Mouse (Mus musculus) heart, embryonic 16.5 days (tissue): Measurements from ENCODE around the gene Irak3. TPM values are rescaled to one million over a fixed set of nuclear protein-coding genes. Genes with fewer than 3 reads are reported as not detected.
A peak's percentile ranks its signal among the peaks of the same experiment; 100 is the strongest.

ENCODE experiments used
- ATAC-seq: fragments of 200-750 bp; cut with Nextera tagmentation; replicated peaks from 2 replicates; pipeline ENCODE4 v1.8.0; 2017; ENCODE audit warnings: moderate number of reproducible peaks; ENCODE audit not compliant: insufficient read depth, low FRiP score; ENCODE audit errors: extremely low read depth
- H3K27ac ChIP-seq: fragments of 300-500 bp; sonication (generic); 2 replicates; pipeline ENCODE4 v1.5.1; 2014; ENCODE audit warnings: mild to moderate bottlenecking, low read length, control low read depth, moderate library complexity
- H3K27me3 ChIP-seq: fragments of 300-500 bp; sonication (generic); 2 replicates; pipeline ENCODE4 v1.6.1; 2014; ENCODE audit warnings: low read length, mixed read lengths; ENCODE audit not compliant: control insufficient read depth, insufficient read depth
- H3K36me3 ChIP-seq: fragments of 300-500 bp; sonication (generic); 2 replicates; pipeline ENCODE4 v1.6.1; 2014; ENCODE audit not compliant: control insufficient read depth, insufficient read depth
- H3K4me1 ChIP-seq: fragments of 300-500 bp; sonication (generic); 2 replicates; pipeline ENCODE4 v1.6.1; 2014; ENCODE audit warnings: low read length, mixed read lengths; ENCODE audit not compliant: control insufficient read depth, insufficient read depth
- H3K4me2 ChIP-seq: fragments of 300-500 bp; sonication (generic); 2 replicates; pipeline ENCODE4 v1.6.1; 2014; ENCODE audit warnings: low read depth, mild to moderate bottlenecking, control low read depth, low read length
- H3K4me3 ChIP-seq: fragments of 300-500 bp; sonication (generic); 2 replicates; pipeline ENCODE4 v1.5.1; 2014; ENCODE audit warnings: mild to moderate bottlenecking, control low read depth, low read length
- H3K9ac ChIP-seq: fragments of 300-500 bp; sonication (generic); 2 replicates; pipeline ENCODE4 v1.6.1; 2014; ENCODE audit warnings: low read length, control low read depth
- H3K9me3 ChIP-seq: fragments of 300-500 bp; sonication (generic); replicated peaks from 2 replicates; pipeline ENCODE4 v1.6.1; 2016; ENCODE audit warnings: low read length; ENCODE audit not compliant: control insufficient read depth
- WGBS: fragments of 180-500 bp; shearing (Covaris S2); extraction: QIAGEN DNeasy Blood & Tissue Kit; methylation state at CpG from one replicate; pipeline ENCODE4 v1.1.7; 2014; 5-methylcytosine and 5-hydroxymethylcytosine counted together
- polyA plus RNA-seq: library from polyadenylated mRNA; unstranded; fragments of >200 nt; fragmentation: Nextera tagmentation; extraction: Ambion mirVana; gene quantifications from 2 replicates; pipeline ENCODE4 v1.2.1, GENCODE M21; 2015

The Irak3 gene
- polyA plus RNA-seq, 1 experiment from 2014 or later: 0.91 TPM

DNA sequence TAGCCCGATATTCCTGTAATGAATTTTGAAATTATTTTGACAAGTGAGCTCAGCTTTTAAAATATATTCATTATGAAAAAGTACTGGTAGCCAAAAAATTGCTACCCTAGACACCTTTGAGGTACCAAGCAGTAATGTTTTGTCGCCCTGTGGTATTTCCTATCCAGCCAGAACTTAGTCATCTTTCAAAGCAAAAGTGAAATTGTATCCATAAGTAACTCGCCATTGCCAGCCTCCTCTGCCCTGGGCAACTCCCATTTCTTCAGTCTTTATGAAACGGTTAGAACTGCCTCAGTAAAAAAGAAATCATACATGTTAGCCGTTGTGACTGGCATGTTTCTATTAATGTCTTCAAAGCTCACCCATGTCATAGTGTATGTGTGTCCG lies 7.6 kb upstream of the Irak3 start:
- WGBS: 64% methylated on average over 6 of the region's 6 CpGs
- Histone ChIP-seq H3K27me3 (no peaks in the 10 kb centered on the region), H3K9ac (no peak overlapping the region; the same call in 1 of the 2 replicates), H3K4me1 (peaks cover 9% of the 10 kb centered on the region; the same call in 1 of the 2 replicates), H3K9me3 (peaks cover 10% of the 10 kb centered on the region), H3K36me3 (peaks cover 7% of the 10 kb centered on the region), H3K27ac (no peak overlapping the region), H3K4me3 (peak overlapping the region; percentile 99), H3K4me2 (peak overlapping the region; percentile 86)
- no peak for ATAC-seq

DNA sequence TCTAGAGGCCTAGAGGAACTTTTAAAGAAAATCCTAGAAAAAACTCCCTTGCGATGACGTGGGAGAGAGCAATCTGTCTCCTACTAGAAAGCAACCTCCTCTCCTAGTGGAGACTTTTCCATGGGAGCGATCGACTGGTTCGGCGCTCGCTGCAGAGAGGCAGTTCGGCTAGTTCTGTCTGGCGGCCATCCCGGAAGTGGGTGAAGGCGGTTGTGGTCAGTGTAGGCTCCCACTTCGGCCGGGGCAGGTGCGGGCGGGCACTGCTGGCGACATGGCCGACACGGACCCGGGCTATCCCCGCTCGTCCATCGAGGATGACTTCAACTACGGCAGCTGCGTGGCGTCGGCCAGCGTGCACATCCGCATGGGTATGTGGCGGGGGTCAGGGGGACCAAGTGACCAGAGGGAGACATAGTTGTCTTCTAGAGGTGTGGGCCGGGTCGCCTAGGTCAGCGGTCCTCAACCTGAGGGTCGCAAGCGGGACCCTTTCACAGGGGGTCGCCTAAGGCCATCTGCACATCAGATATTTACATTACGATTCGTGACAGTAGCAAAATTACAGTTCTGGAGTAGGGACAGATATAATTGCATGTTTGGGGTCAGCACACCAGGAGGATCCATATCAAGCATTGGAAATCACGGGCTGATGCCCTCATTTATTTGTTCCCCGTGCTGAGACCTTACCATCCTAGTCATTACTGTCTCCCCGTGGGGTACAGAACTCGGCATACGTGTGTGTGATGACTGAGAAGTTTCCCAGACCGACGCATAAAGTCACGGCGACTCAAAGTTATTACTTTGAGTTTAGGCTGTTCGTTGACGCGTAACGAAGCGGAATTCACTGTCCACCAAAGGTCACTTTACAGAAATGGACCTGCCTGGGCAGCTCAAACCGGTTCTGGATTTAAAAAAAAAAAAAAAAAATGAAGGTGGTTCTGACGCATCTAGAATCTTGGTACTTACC lies 6.9 kb upstream of the Irak3 start:
- WGBS: 3% methylated on average over 53 of the region's 53 CpGs
- peak overlapping the region; percentile 27; the same call in 1 of the 2 replicates for H3K27ac ChIP-seq
- H3K9me3 ChIP-seq: peaks cover 10% of the 10 kb centered on the region
- H3K4me1 ChIP-seq: peaks cover 9% of the 10 kb centered on the region; the same call in 1 of the 2 replicates
- peak overlapping the region; percentile 86 for H3K4me2 ChIP-seq
- H3K36me3 ChIP-seq: peaks cover 7% of the 10 kb centered on the region
- peak overlapping the region; percentile 99 for H3K4me3 ChIP-seq
- H3K27me3 ChIP-seq: no peaks in the 10 kb centered on the region
- ATAC-seq: peak; percentile 85
- peak overlapping the region; percentile 94 for H3K9ac ChIP-seq

DNA sequence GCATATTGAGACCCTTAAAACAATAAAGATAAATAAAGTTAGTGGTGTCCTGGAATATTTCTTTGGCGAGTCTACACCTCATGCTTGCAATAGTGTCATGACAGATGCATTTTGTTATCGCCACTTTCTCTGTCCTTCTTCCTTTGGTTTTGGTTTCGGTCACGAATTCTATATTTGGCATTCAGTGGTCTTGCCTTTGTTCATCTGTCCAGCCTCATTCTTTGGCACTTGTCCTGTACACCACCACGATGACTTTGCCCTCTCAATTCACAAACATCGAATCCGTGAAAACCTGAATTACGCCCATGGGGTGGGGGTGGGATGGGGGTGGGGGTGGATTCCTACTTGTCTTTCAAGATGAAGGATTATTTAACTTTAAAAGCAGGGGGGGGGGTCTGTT lies 6.1 kb upstream of the Irak3 start:
- Histone ChIP-seq H3K27me3 (no peaks in the 10 kb centered on the region), H3K36me3 (peaks cover 7% of the 10 kb centered on the region), H3K27ac (no peak overlapping the region), H3K4me2 (no peak overlapping the region), H3K4me1 (peaks cover 9% of the 10 kb centered on the region; the same call in 1 of the 2 replicates), H3K4me3 (no peak overlapping the region), H3K9me3 (peaks cover 10% of the 10 kb centered on the region), H3K9ac (no peak overlapping the region)
- 76% methylated on average over 8 of the region's 8 CpGs for WGBS
- ATAC-seq: no peak

DNA sequence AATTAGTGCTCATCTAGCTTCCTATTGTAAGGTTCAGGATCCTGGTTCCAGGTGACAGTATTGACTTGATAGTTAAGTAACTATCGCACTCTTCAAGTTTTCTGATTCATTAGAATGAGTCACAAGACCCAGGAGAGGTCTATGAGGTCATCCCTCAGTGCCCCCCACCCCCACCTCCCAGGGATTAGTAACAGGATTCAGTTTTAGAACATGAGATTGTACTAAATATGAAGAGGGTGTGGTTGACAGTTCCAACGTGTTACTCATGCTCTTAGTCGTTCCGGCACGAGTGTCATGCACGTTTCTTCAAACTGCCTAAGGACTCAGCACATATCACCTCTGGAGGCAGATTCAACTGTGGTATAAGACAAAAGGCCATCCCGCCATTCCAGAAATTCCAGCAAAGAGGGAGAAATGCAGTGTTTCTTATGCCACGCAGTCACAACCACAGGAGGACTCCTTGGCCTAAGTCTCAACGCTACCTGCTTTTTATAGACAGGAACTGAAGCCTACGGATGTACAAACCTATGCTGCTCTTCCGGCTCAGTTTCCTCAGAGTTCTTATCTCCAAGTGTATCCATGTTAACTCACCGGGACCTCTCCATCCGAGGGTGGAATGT lies 2.8 kb upstream of the Irak3 start:
- ATAC-seq: no peak

DNA sequence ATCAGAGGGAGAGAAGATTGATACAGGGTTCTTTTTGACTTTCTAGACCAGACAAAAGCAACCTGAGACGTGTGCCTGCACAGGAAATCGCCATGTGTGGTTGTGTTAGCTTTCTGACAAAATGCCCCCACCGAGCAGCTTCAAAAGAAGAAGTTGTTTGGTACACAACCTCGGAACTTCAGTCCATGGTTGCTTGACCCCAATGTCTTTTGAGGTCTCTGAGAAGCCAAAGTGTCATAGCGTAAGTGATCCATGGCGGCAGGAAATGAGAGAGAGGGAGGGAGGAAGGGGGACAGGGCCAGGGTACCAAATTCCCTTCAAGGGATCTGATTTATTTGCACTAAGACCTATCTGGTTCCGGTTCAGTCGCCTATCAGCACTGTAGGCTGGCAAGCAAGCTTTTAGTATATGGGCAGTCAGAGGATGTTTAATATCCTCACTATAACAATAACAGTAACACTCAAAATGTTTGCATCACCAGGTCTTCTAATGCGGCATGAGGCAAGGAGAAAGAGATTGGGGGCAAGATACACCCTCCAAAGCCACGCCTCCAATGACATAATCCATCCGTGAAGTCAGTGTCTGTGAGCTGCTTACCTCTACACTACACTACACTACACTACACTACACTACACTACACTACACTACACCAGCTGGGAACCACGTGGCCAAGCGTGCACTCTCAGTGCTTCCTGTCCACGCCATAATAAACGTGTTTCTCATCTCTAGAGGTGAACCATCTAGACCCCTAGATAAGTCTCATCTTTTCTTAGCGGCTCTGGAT lies 729 bp upstream of the Irak3 start:
- no peaks in the 10 kb centered on the region for H3K9me3 ChIP-seq
- H3K4me2 ChIP-seq: peak overlapping the region; percentile 96; the same call in 1 of the 2 replicates
- H3K9ac ChIP-seq: no peak overlapping the region
- H3K27me3 ChIP-seq: no peaks in the 10 kb centered on the region; the same call in 1 of the 2 replicates
- no peaks in the 10 kb centered on the region; the same call in 1 of the 2 replicates for H3K4me1 ChIP-seq
- no peak for ATAC-seq
- H3K27ac ChIP-seq: no peak overlapping the region
- H3K4me3 ChIP-seq: no peak overlapping the region
- WGBS: 66% methylated on average over 16 of the region's 16 CpGs
- H3K36me3 ChIP-seq: no peaks in the 10 kb centered on the region

More for the DNA sequence above, 2.8 kb upstream of the Irak3 start:
- H3K36me3 ChIP-seq: no peaks in the 10 kb centered on the region
- H3K9ac ChIP-seq: no peak overlapping the region
- H3K4me1 ChIP-seq: peaks cover 6% of the 10 kb centered on the region
- H3K4me3 ChIP-seq: no peak overlapping the region
- no peaks in the 10 kb centered on the region; the same call in 1 of the 2 replicates for H3K27me3 ChIP-seq
- H3K27ac ChIP-seq: no peak overlapping the region
- H3K9me3 ChIP-seq: no peaks in the 10 kb centered on the region
- WGBS: 67% methylated on average over 13 of the region's 13 CpGs
- H3K4me2 ChIP-seq: no peak overlapping the region

DNA sequence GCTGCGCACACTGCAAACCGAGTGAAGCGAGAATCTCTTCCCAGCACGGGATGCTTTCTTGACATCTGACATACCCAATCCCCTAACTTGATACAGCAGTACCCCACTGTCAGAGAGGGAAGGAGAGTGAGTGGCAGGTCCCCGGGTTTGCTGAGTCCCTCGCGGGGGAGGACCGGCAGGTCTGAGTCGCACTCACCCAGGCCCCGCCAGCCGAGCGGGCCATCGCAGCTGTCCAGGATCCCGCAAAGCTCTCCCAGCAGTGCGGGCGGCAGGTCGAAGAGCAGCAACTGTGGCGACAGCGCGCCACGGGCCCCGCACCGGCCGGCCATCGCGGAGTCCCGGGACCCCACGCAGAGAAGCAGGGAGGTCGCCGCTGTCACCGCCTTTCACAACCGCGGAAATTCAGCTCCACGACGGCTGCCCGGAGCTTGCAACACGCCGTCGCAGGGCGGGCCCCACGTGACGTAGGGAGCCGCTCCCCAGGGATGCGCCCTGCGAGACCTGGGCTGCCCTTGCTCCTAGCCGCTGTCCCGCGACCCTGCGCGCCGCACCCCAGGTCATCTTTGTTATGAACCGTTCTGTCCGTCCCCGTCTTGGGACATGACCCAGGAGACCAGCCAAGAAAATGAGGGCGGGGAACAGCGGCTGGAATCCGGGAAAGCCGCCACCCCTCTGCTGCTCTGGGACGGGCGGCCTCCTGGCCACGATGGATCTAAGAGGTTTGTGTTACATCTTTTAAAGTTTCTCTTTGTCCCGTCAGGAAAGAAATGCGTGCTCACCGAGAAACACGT lies 604 bp downstream of the Irak3 start, which contains the start of gene Tmbim4:
Tmbim4 (plus strand) TSS at position 460 of the 791 bp plus-strand sequence.
- Histone ChIP-seq H3K4me1 (no peaks in the 10 kb centered on the region; the same call in 1 of the 2 replicates), H3K9ac (peak within 1 kb of the TSS; percentile 67), H3K9me3 (no peaks in the 10 kb centered on the region), H3K36me3 (no peaks in the 10 kb centered on the region), H3K4me2 (peak within 1 kb of the TSS; percentile 96), H3K4me3 (peak within 1 kb of the TSS; percentile 70), H3K27me3 (no peaks in the 10 kb centered on the region; the same call in 1 of the 2 replicates), H3K27ac (no peak within 1 kb of the TSS)
- peak; percentile 76 for ATAC-seq
- WGBS: under 1% methylated on average over 65 of the region's 65 CpGs

DNA sequence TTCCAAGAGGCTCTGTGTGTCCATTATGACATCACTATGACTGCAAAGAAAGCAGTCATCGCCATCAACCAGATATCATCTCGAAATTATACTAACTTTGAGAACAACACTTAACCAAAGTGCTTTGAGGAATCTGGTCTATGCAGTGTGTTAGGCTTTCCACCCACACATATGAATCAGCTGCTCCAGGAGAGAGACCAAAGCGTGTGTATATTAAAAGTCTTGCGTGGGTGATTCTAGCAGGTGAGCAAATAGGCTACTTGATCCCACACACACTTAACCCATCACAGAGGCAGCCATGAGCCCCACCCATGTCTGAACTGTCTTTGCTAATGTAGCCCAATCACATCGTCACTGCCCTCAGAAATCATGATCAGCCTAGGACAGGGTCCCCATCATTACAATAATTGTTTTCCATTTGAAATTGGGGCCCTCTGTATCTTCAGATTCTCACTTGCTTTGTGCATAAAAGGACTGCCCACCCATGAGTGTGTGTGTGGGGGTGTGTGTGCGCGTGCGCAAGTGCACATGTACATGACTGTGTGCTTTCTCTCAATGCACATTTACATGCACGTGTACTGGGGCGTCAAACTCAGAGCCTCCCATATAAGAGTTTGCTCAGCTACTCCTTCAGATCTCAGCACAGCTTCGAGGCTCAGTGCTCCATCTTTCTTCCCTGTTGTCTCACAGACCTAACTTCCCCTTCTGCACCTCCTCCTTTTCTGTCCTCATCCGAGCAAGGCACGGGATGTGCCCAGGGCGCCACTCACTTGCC lies 4.7 kb downstream of the Irak3 start:
- H3K36me3 ChIP-seq: no peaks in the 10 kb centered on the region
- WGBS: 72% methylated on average over 14 of the region's 14 CpGs

More for the DNA sequence above, 4.7 kb downstream of the Irak3 start:
- Histone ChIP-seq H3K4me3 (no peak overlapping the region), H3K4me1 (no peaks in the 10 kb centered on the region; the same call in 1 of the 2 replicates), H3K9ac (no peak overlapping the region), H3K27me3 (no peaks in the 10 kb centered on the region; the same call in 1 of the 2 replicates), H3K27ac (no peak overlapping the region), H3K9me3 (no peaks in the 10 kb centered on the region), H3K4me2 (no peak overlapping the region)
- ATAC-seq: no peak
